Mouse (Mus musculus) bone marrow macrophage, adult 2 months (primary cell): ENCODE measurements at regions not wholly inside any gene's neighbourhood (a gene's known extent, or its start where the extent isn't known, plus 50 kb on each side); places are given as distances from the start of the nearest gene placed in this dataset.

Source experiments
- CTCF ChIP-seq: IDR thresholded peaks from 2 replicates; pipeline ENCODE4 v1.5.1; 2012; ENCODE audit warnings: low read depth, mild to moderate bottlenecking, low read length, moderate library complexity
- POLR2A ChIP-seq: IDR thresholded peaks from 2 replicates; pipeline ENCODE4 v1.6.1; 2012; ENCODE audit warnings: mild to moderate bottlenecking, low read depth, low read length, borderline replicate concordance

DNA sequence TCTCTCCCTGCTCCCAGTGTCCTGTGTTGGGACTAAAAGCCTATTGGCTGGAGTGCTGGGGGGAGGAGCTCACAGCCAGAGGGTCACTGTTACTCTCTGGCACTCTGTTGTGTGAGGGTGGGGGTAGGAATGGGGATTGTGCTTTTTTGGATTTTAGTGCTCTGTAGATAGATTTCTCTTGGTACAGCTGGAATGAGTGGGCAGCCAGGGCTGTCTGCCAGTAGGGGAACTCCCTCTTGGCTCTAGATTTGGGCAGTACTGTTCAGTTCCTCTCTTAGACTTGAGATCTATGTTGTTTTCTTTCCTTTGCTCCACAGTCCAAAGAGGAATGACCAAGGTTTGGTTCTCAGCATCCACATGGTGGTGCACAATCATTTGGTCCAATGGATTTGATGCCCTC, 282.6 kb downstream of the Fgf9 start:
- TF ChIP-seq CTCF = no peak
- no peak for TF ChIP-seq POLR2A
